In genomic region chr4:149290157-149290750, GRCm38 (mm10) we compare ENCODE assay signal across 22 mouse cellular contexts. TPM values are rescaled to one million over a fixed set of nuclear protein-coding genes. Genes with fewer than 3 reads are reported as not detected.
A peak's percentile ranks its signal among the peaks of the same experiment; 100 is the strongest.
DNase-seq lines count a peak whose midpoint lies in the region; ATAC-seq and TF ChIP-seq lines count a peak whose summit lies in the region.
"Had no signal": no experiment of that assay in that cellular context is flagged by ENCODE, and none has a peak within 500 bp of the region (broad histone marks: within the 10 kb centered on the region; RNA-seq: fewer than 3 reads in every experiment).

No protein-coding gene starts in this region.

- peak overlapping the region; percentile 53 for H3K27ac ChIP-seq in gastrocnemius, adult 2 months
- H3K27ac ChIP-seq in heart, embryonic 16.5 days (ENCODE audit: low read length): no peak overlapping the region
- H3K27ac ChIP-seq in brown adipose tissue, adult 24 weeks (replicated peaks; ENCODE audit: low read depth, low read length): 0 out of 2 replicates have a peak overlapping the region, but pooled peaks have one; percentile 26
- H3K27ac ChIP-seq in midbrain, postnatal 0 days (ENCODE audit: low read depth, low read length): no peak overlapping the region
- H3K27ac ChIP-seq: embryonic facial prominence, embryonic 13.5 days; forebrain, embryonic 12.5 days; hindbrain, embryonic 10.5 days; hindbrain, embryonic 14.5 days; kidney, embryonic 15.5 days had no signal

- ATAC-seq in heart, embryonic 16.5 days (replicated peaks; ENCODE audit: extremely low read depth, insufficient read depth, low FRiP score): 0 out of 2 replicates have a peak, but pooled peaks have one; percentile 28
- no peak for ATAC-seq in midbrain, postnatal 0 days (ENCODE audit: low FRiP score)
- ATAC-seq: forebrain, embryonic 16.5 days; intestine, embryonic 16.5 days had no signal

- no peak overlapping the region for H3K9ac ChIP-seq in heart, embryonic 16.5 days (ENCODE audit: low read length)
- no peak overlapping the region for H3K9ac ChIP-seq in midbrain, postnatal 0 days (replicated peaks; ENCODE audit: low read length, poor library complexity, severe bottlenecking)
- H3K9ac ChIP-seq: embryonic facial prominence, embryonic 13.5 days; forebrain, embryonic 12.5 days; hindbrain, embryonic 14.5 days; kidney, embryonic 15.5 days had no signal

- no peaks in the 10 kb centered on the region for H3K27me3 ChIP-seq in heart, embryonic 16.5 days (ENCODE audit: control insufficient read depth, insufficient read depth, low read length)
- no peaks in the 10 kb centered on the region for H3K27me3 ChIP-seq in midbrain, postnatal 0 days (ENCODE audit: insufficient read depth, low read length)
- H3K27me3 ChIP-seq: embryonic facial prominence, embryonic 13.5 days; forebrain, embryonic 12.5 days; kidney, embryonic 15.5 days had no signal

- peak; percentile 51 for DNase-seq in adrenal gland, adult 2 months
- no peak for DNase-seq in adrenal gland, adult 18-20 months (ENCODE audit: low spot score in 2 of 2)
- no peak for DNase-seq in gastrocnemius, adult 2 months
- no peak for DNase-seq in gastrocnemius, postnatal 25 days
- no peak for DNase-seq in heart, postnatal 4 days
- no peak for DNase-seq in midbrain, postnatal 0 days (ENCODE audit: low spot score)
- DNase-seq: cerebellum, adult 11 months; cerebellum, adult 9-10 months; cerebellum, postnatal 36 days; gastrocnemius, postnatal 14 days; heart, postnatal 10 days; kidney, adult 2 months had no signal

- 78% methylated on average over 7 of the region's 7 CpGs for WGBS in heart, embryonic 16.5 days
- WGBS in midbrain, postnatal 0 days: 86% methylated on average over 7 of the region's 7 CpGs

- no peak overlapping the region for H3K4me2 ChIP-seq in heart, embryonic 16.5 days (ENCODE audit: low read depth, low read length)
- H3K4me2 ChIP-seq in midbrain, postnatal 0 days (ENCODE audit: low read depth, low read length, poor library complexity, severe bottlenecking): no peak overlapping the region
- H3K4me2 ChIP-seq: embryonic facial prominence, embryonic 13.5 days; forebrain, embryonic 12.5 days; heart, embryonic 11.5 days; hindbrain, embryonic 14.5 days; kidney, embryonic 15.5 days had no signal

- H3K4me1 ChIP-seq in heart, embryonic 16.5 days (ENCODE audit: control insufficient read depth, insufficient read depth, low read length): peaks cover 28% of the 10 kb centered on the region
- H3K4me1 ChIP-seq in brown adipose tissue, adult 24 weeks (ENCODE audit: control insufficient read depth, insufficient read depth, insufficient read length, low read length): peaks cover 23% of the 10 kb centered on the region
- H3K4me1 ChIP-seq in midbrain, postnatal 0 days (ENCODE audit: insufficient read depth, low read length): peaks cover 3% of the 10 kb centered on the region; the same call in 1 of the 2 replicates

- no peak for TF ChIP-seq CTCF in gastrocnemius, adult 2 months (IDR thresholded peaks at IDR 0.05)
- no peak for TF ChIP-seq CTCF in midbrain, postnatal 0 days (IDR thresholded peaks at IDR 0.05)

- H3K4me3 ChIP-seq in gastrocnemius, adult 2 months: no peak overlapping the region
- H3K4me3 ChIP-seq in heart, embryonic 16.5 days (ENCODE audit: low read length): no peak overlapping the region
- no peak overlapping the region for H3K4me3 ChIP-seq in brown adipose tissue, adult 24 weeks (ENCODE audit: insufficient read depth, low read depth, low read length)
- H3K4me3 ChIP-seq in midbrain, postnatal 0 days (ENCODE audit: low read depth, low read length): no peak overlapping the region
- H3K4me3 ChIP-seq: embryonic facial prominence, embryonic 13.5 days; forebrain, embryonic 12.5 days; hindbrain, embryonic 10.5 days; kidney, embryonic 15.5 days had no signal

- H3K36me3 ChIP-seq in heart, embryonic 16.5 days (ENCODE audit: control insufficient read depth, insufficient read depth): peaks cover 9% of the 10 kb centered on the region; the same call in 1 of the 2 replicates
- H3K36me3 ChIP-seq in midbrain, postnatal 0 days (ENCODE audit: insufficient read depth, low read length): peaks cover 11% of the 10 kb centered on the region; the same call in 1 of the 2 replicates

- H3K9me3 ChIP-seq in heart, embryonic 16.5 days (replicated peaks; ENCODE audit: control insufficient read depth, low read length): no peaks in the 10 kb centered on the region
- H3K9me3 ChIP-seq in midbrain, postnatal 0 days (ENCODE audit: low read length): no peaks in the 10 kb centered on the region
- H3K9me3 ChIP-seq: embryonic facial prominence, embryonic 13.5 days; forebrain, embryonic 12.5 days; hindbrain, embryonic 10.5 days; kidney, embryonic 15.5 days had no signal

- intact Hi-C loops in gastrocnemius, adult 2 months (cut with DNase I): no loop called here

RNA-seq across cellular contexts. Expression of gene Kif1b, which starts 17.2 kb away (rescaled TPM):
- 100 to 1,000 TPM; 118 to 165 TPM for total RNA-seq in adrenal gland, adult 2 months (2021)
- polyA plus RNA-seq in adrenal gland, adult 2 months (2012; rRNA removed): 61.9 and 63.6 TPM in 2 replicates
- 100 to 1,000 TPM; 108 to 138 TPM for total RNA-seq in adrenal gland, adult 18-20 months (2021)
- 100 to 1,000 TPM; 256 to 358 TPM for total RNA-seq in gastrocnemius, adult 2 months (2021)
- 100 to 1,000 TPM; 304 to 308 TPM for total RNA-seq in gastrocnemius, postnatal 25 days (2021)
- polyA plus RNA-seq in heart, embryonic 16.5 days (2015; fragmentation: Nextera tagmentation; extraction: Ambion mirVana): 39.8 and 47.5 TPM in 2 replicates
- total RNA-seq in heart, postnatal 4 days (2021): 100 to 1,000 TPM; 139 to 143 TPM
- polyA plus RNA-seq in brown adipose tissue, adult 24 weeks (2012; ENCODE audit: insufficient read depth, insufficient read length, missing spikeins): 59.4 and 63.5 TPM in 2 replicates
- total RNA-seq in midbrain, postnatal 0 days (2014; rRNA removed): 308 and 425 TPM in 2 replicates
- polyA plus RNA-seq in midbrain, postnatal 0 days (2015; fragmentation: Nextera tagmentation; extraction: Ambion mirVana): 183 and 215 TPM in 2 replicates

Comparison
In these comparisons a context has a peak if more than half of its experiments do, and no peak if none do; other contexts are left out.
1. H3K27ac ChIP-seq: peak in gastrocnemius, adult 2 months (single experiment) and brown adipose tissue, adult 24 weeks (single experiment); none in heart, embryonic 16.5 days (single experiment) and midbrain, postnatal 0 days (single experiment).